Mouse (Mus musculus): ENCODE data around the gene Galk2.

Galk2 gene

GRCm38 (mm10) chr2:125900797-125901410, 42.0 kb downstream of the Galk2 start:
- no peak for DNase-seq (ENCODE audit: low read depth)

DNA sequence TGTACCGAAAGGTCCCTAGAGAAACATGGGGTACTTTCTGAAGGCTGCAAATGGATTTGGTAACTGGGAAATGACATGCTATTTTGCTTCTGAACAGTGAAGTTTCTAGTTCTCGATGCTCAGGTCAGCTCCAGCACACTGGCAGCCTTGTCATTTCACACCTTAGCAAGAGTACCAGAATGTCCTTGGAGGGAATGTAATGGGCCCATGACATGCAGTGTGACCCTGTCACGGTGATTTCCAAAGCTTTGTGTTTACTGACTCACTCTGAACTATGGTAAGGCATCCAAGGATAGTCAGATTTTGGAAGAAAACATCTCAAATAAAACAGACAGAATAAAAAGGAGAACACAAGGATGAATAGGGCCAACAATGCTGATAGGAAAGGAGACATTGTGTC, 42.5 kb downstream of the Galk2 start:
- no peak for DNase-seq (ENCODE audit: low read depth)

DNA sequence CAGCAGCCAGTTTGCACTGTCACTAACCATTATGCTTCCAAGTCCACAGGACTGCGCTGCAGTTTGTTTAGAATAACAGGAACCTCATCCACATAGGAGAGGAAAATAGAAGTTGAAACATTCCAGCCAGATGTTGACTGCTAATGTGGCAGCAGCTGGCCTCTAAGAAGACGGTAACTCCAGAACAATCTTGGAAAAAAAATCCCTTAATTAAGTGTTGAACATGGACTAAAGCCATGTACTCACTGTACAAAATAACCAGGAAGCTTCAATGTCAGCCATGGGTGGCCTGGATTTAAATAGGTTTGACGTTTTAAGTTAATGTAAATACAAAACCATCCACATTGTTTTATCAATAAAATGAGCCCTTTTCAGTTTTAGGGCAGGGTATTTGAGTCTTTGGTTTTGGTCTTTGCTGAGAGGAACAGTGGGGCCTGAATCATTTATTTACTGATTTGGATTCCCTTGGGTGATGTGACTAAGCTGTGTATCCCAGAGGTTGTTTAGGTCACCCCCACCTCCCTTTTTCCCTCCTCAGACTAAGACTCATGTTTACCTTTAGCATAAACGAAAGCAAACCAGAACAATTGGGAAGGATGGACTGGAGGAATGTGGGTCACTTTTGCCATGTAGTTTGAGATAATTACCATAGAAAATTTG, 47.6 kb downstream of the Galk2 start:
- no peak for DNase-seq (ENCODE audit: low read depth)

DNA sequence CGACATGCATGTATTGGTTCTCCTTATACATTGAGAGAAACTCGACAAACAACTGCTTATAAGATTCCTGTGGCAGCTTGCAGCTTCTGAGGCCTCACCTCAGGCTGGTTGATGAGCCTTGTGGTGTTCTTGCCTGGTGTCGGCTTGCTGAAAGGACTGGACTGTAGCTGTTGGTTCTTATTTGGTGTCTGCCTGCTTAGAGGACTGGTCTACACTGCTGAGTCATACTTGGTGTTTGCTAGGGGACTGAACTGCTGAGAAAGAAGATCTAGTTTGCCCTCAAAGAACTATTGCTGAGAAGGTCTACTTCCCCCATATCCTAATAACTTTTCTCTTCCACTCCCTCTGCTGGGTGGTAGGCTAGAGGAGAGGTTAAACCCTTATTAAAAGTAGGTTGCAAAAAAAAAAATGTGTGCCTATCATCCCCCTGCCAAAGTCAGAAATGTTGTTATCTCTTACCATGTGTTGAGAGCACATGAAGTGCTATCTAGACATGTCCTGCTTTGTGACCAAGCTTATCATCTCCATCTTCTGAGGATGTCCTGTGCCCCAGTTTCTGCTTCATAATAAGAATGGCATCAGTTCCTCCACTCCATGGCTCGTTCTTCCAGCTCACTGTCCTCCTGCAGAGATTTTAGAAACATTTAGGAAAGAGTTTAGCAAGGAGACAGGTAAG, 48.8 kb downstream of the Galk2 start:
- no peak for DNase-seq (ENCODE audit: low read depth)

DNA sequence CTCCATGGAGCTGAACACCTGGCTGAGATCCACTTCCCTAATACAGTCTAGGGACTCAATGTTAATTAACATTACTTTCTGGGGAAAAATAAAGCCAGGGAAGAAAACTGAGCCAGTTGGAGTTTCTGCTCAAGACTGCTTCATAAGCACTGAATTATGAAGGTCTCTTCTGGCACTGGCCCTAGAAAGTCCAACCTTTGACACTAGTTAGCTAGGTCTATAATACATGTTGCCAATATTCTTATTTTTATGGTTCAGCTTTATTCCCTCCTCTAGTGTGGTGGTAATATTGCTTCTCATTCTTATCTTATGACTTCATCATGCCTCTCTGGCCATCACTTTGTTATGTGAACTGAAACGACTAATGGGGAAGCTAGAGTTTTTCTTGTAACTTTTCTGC, 55.3 kb downstream of the Galk2 start:
- peak; percentile 18 for DNase-seq (ENCODE audit: low read depth)

- no peak for DNase-seq (ENCODE audit: low read depth)
These were observed 55.8 kb downstream of the Galk2 start for GRCm38 (mm10) chr2:125914713-125915112.

DNA sequence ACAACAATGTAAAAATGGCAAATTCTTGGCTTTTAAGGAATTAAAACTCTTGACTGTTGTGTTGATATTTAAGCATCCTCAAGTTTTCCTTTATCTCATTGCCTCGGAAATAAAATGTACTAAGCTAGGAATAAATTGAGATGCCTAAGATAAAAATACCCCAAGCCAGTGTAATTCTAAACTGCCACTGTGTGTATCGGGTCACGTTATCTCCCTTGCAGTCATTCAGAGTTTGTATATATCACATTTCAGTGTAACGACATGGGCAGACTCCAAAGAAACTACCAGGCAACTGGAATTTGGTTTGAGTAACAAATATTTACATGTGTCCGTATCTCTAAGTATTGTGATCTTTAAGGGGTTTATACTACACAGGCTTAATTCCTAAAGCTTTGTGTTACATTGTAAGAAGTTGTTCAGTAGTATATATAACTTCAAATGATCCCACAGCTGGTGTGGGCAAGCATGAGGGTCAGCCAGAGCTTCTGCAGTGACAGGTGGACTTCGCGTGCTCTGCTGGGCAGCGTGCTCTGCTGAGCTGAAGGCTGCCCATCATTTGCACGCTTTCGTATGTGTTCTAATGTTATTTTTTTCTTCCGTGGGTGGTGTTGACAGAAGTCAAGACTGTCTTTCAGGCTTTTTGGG, 57.9 kb downstream of the Galk2 start:
- DNase-seq (ENCODE audit: low read depth): no peak

DNA sequence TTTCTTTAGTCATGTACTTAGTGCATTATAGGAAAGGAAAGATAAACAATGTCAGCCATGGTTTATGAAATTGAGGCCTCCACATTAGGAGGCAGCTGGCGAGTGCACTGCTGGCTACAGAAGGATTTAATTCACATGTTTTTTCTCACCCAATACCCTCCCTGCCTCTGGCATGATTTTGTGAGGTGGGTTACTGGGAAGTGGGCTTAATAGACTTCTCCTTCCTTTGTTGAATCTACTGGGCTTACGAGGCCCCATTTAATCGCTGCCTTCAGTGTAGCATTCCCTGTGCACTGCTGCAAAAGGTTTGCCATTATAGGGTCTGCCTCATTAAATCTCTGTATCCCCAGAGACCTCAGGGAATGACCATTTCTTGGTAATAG, 58.4 kb downstream of the Galk2 start:
- DNase-seq (ENCODE audit: low read depth): no peak

GRCm38 (mm10) chr2:125921273-125921672, 62.4 kb downstream of the Galk2 start:
- DNase-seq (ENCODE audit: low read depth): no peak

DNA sequence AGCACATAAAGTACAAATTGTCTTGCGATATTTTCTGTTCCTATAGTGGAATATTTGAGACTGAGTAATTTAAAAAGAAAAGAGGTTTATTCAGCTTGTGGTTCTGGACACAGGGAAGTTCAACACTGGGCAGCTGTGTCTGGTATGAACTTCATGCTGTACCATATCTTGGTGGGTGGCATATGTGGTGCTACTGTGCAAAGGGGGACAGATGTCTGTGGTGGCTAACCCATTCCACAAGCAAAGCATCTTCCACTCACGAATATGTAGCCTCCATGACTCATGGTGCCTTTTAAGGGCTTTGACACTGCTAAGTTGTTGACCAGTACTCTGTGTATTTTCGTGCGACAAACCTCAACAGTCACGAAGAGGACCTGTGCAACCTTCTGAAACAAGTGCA, 63.2 kb downstream of the Galk2 start:
- no peak for DNase-seq (ENCODE audit: low read depth)

DNA sequence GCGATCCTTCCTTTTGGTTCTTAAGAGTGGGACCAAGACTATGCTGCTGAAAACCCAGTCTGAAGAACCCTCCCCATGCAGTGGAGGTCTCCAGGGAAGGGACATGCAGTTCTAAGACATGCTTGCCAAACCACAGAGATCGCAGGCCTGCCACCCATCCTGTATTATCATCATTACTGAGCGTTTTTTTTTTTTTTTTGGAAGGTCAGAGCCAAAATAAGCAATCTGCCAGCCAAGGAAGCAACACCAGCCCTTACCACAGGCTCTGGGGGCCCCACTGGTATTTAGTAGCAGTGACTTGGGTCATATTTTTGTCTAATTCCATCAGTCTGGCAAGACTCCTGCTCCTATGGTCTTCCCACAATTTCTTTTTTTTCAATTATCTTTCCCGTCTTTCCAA, 64.0 kb downstream of the Galk2 start:
- DNase-seq (ENCODE audit: low read depth): peak; percentile 71

DNA sequence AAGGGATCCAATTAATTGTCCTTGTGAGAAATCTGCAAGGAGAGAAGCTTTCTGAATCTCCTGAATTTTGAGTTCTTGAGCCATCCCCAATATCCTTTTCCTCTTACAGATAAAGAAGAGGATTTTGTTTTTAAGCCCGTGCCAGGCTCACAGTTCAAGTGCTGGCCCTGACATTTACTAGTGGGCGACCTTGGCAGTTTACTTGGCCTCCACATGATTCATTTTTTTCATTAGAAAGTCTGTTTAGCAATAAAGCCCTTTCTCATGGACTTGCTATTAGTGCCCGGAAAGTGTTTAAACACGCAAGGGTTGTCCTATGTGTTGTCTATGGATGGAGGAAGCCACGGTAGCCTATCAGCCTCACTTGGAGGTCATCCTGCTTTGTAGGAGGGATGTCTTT, 64.4 kb downstream of the Galk2 start:
- DNase-seq (ENCODE audit: low read depth): peak; percentile 59

DNA sequence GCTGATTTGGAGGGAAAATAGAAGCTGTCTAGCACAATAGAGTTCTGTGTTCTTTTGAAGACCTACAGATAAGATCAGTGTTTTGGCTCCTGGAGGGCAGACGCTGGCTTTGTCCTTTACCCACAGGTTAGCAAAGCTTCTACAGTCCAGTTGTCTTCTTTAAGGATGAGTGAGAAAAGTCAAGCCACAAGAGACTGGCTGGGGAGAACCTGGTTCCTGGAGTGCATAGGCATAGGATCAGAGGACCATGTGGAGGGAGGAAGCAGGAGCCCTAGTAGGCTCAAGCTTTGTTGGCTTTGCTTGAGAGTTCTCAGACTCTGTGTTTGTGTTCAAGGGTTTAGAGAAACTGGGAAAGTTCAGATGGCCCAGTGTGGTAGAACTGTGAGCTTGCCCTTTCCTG, 65.6 kb downstream of the Galk2 start:
- no peak for DNase-seq (ENCODE audit: low read depth)

GRCm38 (mm10) chr2:125925081-125925480, 66.2 kb downstream of the Galk2 start:
- no peak for DNase-seq (ENCODE audit: low read depth)

DNA sequence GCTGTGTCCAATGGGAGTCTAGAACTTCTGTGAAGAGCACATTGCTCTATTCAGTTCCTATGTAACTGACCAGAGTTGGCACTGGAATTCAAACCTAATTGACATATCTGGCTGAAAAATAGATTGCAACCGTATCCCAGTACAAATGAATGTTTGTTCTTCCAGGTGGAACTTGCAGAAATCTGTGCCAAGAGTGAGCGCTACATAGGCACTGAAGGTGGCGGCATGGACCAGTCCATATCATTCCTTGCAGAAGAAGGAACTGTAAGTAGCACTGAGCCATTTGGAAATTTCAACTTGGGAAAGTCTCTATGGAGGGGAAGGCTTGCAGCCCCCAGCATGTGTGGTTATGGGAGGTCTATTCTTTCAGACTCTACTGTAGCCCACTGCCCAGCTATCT, 70.5 kb downstream of the Galk2 start:
- peak; percentile 8 for DNase-seq (ENCODE audit: low read depth)

- peak; percentile 94 for DNase-seq (ENCODE audit: low read depth)
These were observed 71.0 kb downstream of the Galk2 start for GRCm38 (mm10) chr2:125929872-125930271.

DNA sequence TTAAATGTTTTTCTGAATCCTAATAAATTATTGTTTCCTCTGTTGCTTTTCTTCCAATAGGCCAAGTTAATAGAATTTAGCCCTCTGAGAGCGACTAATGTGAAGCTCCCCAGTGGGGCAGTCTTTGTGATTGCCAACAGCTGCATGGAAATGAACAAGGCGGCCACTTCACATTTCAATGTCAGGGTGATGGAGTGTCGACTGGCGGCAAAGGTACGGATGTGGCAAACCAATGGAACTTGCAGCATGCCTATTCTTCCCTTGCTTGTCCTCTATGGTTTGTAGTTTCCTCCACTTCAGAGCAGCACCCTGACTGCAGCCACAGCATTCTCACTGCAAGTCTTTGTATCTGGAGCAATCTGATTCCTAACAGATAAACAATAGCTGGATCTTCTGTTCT, 72.3 kb downstream of the Galk2 start:
- DNase-seq (ENCODE audit: low read depth): no peak

GRCm38 (mm10) chr2:125932734-125933133, 73.8 kb downstream of the Galk2 start:
- DNase-seq (ENCODE audit: low read depth): peak; percentile 47

DNA sequence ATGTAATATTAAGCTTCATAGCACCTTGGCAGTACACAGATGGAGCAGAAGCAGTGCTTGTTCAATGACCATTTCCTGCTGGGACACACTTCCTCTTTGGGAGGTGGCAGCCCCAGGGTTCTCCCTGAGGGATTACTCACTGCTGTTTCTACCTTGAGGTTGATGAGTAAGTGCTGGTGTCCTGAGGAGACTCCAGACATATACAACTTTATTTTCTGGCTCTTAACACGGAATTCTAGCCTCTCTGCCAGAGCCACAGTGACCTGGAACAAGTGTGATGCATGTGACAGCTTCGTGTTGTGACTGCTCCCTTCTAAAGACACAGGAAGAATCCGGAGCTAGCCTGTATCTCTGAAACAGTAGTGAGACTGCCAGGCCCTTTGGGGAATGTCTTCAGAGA, 75.1 kb downstream of the Galk2 start:
- DNase-seq (ENCODE audit: low read depth): peak; percentile 13

- DNase-seq (ENCODE audit: low read depth): no peak
These were observed 77.5 kb downstream of the Galk2 start for GRCm38 (mm10) chr2:125936396-125936795.

GRCm38 (mm10) chr2:125938993-125939642, 80.2 kb downstream of the Galk2 start:
- DNase-seq (ENCODE audit: low read depth): peak; percentile 78

DNA sequence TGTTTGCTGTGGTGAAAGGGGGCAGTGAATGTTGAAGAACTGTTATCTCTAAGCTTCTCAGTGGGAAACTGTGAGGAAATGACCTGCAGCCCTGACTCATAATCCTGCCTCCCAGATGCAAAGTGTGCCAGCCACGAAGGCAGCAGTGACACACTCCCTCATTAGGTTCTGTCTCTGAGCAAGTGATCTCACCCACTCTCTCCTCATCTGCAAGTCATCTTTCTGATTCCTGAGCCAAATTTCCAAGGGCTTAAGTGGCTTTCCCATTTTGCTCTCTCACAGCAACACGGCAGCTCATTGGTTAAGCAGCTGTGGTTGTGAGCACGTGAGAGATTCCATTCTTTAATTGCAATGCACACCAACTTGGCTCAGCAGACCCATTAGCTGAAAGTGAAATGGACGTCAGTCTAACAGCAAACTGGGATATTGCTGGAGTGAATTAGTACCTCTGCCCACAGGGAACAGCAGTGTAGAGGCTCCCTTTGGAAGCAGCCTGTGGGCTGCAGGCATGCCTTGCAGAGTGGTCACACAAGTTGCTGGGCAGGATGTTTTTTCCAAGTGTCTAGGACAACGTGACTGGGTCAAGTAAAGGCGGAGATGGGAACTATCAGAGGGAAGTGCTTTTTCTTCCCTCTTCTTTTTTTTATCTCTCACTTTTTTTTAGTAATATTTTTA, 82.3 kb downstream of the Galk2 start:
- peak; percentile 20 for DNase-seq (ENCODE audit: low read depth)
